Mouse (Mus musculus): ENCODE results near the gene Vmn2r56. TPM values are rescaled to one million over a fixed set of nuclear protein-coding genes. Genes with fewer than 3 reads are reported as not detected.
"Not testable (repeated sequence)": the region's sequence is repeated elsewhere in the genome, so short reads cannot be mapped to it uniquely, and the experiment has no call there.

The Vmn2r56 gene
- total RNA-seq (2021) = not detected in 2 replicates
- long read RNA-seq, experiment 1 = 0 reads
- long read RNA-seq, experiment 2 = 0 reads

DNA sequence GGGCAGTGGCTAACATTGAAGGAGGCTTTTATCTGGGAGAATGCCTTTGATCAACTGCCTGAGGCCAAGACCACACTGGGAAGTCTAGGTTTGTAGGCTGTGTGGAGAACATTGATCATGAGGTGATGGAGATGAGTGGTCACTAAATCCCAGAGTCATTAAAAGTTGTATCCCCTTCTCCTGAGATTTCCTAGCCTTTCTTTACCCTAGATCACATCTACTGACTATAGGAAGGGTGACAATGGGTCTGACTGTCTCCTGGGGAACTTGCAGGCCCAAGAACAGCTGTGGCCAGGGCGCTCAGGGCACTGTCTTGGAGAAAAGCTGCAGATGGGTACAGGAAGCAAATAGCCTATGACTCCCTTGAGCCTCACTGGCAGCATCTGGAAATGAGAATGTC lies at the start of gene Vmn2r56:
Gene Vmn2r56, minus strand, starts transcription at position 101 of the 400 bp plus-strand sequence.
- no peak for DNase-seq

DNA sequence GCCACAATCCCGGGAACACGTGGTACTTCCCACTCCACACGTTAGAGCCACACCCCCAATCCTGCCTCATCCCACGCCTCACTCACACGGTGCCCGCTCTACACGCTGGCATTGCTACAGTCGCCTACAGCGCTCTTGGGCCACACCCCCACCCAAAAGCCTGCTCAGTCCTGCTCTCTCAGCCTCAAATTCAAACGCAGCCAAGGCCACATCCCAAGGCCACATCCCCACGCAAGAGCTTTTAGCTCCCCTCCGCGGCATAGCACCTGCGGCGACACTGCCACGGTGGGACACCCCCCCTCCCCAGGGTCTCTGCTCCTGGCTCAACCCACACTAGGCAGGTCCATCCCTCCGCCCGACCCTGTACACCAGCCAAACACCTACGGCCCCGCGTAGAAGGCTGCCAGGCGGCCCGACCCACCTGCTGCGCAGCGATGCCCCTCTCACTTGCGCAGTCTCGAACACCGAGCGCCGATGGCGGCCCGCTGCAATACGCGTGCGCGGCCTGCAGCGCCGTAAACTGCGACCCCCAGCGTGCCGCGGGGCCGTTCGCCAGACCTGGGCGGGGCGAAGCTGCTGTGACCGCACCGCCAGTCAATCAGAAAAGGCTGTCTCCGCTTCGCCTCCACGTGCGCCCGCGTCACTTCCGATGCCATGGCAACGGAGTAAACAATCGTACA lies 45.5 kb upstream of the Vmn2r56 start:
- DNase-seq = peak; percentile 90

GRCm38 (mm10) chr7:12779782-12780150 lies 45.0 kb upstream of the Vmn2r56 start:
- no peak for DNase-seq

- no peak for DNase-seq
Measured at GRCm38 (mm10) chr7:12779141-12779540, 44.3 kb upstream of the Vmn2r56 start.

DNA sequence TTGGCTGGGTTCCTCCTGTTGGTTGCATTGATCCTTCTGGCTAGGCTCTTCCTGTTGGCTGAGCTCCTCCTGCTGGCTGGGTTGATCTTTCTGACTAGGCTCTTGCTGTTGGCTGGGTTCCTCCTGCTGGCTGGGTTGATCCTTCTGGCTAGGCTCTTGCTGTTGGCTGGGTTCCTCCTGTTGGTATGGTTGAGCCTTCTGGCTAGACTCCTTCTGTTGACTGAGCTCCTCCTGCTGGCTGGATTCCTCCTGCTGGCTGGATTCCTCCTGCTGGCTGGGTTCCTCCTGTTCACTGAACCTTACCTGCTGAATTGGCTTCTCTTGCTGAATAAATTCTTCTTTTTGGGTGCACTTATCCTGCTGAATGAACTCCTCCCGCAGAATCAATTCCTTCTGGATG lies 39.8 kb upstream of the Vmn2r56 start:
- DNase-seq = peak; percentile 63

- no peak for DNase-seq
Measured at GRCm38 (mm10) chr7:12774111-12774510, 39.3 kb upstream of the Vmn2r56 start.

GRCm38 (mm10) chr7:12749431-12750198 lies 14.8 kb upstream of the Vmn2r56 start:
- DNase-seq = no peak

- DNase-seq = not testable (repeated sequence)
Measured at GRCm38 (mm10) chr7:12684903-12685302, 49.9 kb downstream of the Vmn2r56 start, which contains the start of gene Vmn2r55. Gene Vmn2r55 (minus strand): TSS chr7:12685003.

GRCm38 (mm10) chr7:12640219-12640618 lies 94.6 kb downstream of the Vmn2r56 start, which contains the start of gene Vmn2r54:
Gene Vmn2r54 (minus strand): TSS chr7:12640319.
- not testable (repeated sequence) for DNase-seq

Other genes starting within 250 kb of the Vmn2r56 start
- gene 2900092C05Rik, start 222.5 kb downstream of the Vmn2r56 start, total RNA-seq (2021) = not detected in 2 replicates
- gene Vmn2r53, start 126.2 kb downstream of the Vmn2r56 start, total RNA-seq (2021) = under 0.01 TPM in 1 of 2 replicates, not detected in the other
- not detected in 2 replicates for gene Vmn2r54, start 94.7 kb downstream of the Vmn2r56 start, total RNA-seq (2021)
- gene Vmn2r55, start 50.0 kb downstream of the Vmn2r56 start, total RNA-seq (2021) = not detected in 2 replicates
- gene Zscan18, start 68.6 kb upstream of the Vmn2r56 start, total RNA-seq (2021) = 2.8 and 3.7 TPM in 2 replicates
- gene Zfp329, start 83.9 kb upstream of the Vmn2r56 start, total RNA-seq (2021) = 9.0 and 11.8 TPM in 2 replicates
- 22.8 and 23.2 TPM in 2 replicates for gene Zfp110, start 99.8 kb upstream of the Vmn2r56 start, total RNA-seq (2021)
- 3.7 and 4.7 TPM in 2 replicates for gene Zfp128, start 146.2 kb upstream of the Vmn2r56 start, total RNA-seq (2021)
- gene Zscan22, start 162.8 kb upstream of the Vmn2r56 start, total RNA-seq (2021) = 11.0 and 12.5 TPM in 2 replicates
- gene Rps5, start 187.3 kb upstream of the Vmn2r56 start, total RNA-seq (2021) = 842 and 996 TPM in 2 replicates
- 0.41 and 0.52 TPM in 2 replicates for gene Rnf225, start 192.4 kb upstream of the Vmn2r56 start, total RNA-seq (2021)
- 8.0 and 9.5 TPM in 2 replicates for gene Zfp324, start 230.8 kb upstream of the Vmn2r56 start, total RNA-seq (2021)
- gene Zfp446, start 242.8 kb upstream of the Vmn2r56 start, total RNA-seq (2021) = 6.0 and 7.2 TPM in 2 replicates

Data from adrenal gland, postnatal 14 days (tissue).